Comparison of ENCODE assay signal across 10 mouse cellular contexts in genomic region chr11:84141752-84142151, GRCm38 (mm10). TPM values are rescaled to one million over a fixed set of nuclear protein-coding genes. Genes with fewer than 3 reads are reported as not detected.
DNase-seq lines count a peak whose midpoint lies in the region; ATAC-seq and TF ChIP-seq lines count a peak whose summit lies in the region.
"Had no signal": no experiment of that assay in that cellular context is flagged by ENCODE, and none has a peak within 500 bp of the region (broad histone marks: within the 10 kb centered on the region; RNA-seq: fewer than 3 reads in every experiment).

No protein-coding gene starts in this region.

- no peaks in the 10 kb centered on the region for H3K27me3 ChIP-seq in hindbrain, embryonic 10.5 days (ENCODE audit: insufficient read depth, poor library complexity, severe bottlenecking)
- no peaks in the 10 kb centered on the region for H3K27me3 ChIP-seq in hindbrain, embryonic 12.5 days
- no peaks in the 10 kb centered on the region for H3K27me3 ChIP-seq in thymus, adult 2 months (ENCODE audit: control insufficient read depth, insufficient read depth, low read length)
- H3K27me3 ChIP-seq: embryonic facial prominence, embryonic 13.5 days; limb, embryonic 15.5 days had no signal

- WGBS in hindbrain, embryonic 10.5 days = 64% methylated on average over 2 of the region's 2 CpGs
- WGBS in hindbrain, embryonic 12.5 days = 66% methylated on average over 2 of the region's 2 CpGs
- 66% methylated on average over 2 of the region's 2 CpGs for WGBS in thymus, adult 2 months

- no peak overlapping the region for H3K9ac ChIP-seq in hindbrain, embryonic 12.5 days
- H3K9ac ChIP-seq: embryonic facial prominence, embryonic 13.5 days; limb, embryonic 15.5 days had no signal

- H3K27ac ChIP-seq in hindbrain, embryonic 10.5 days = no peak overlapping the region
- no peak overlapping the region for H3K27ac ChIP-seq in hindbrain, embryonic 12.5 days
- no peak overlapping the region for H3K27ac ChIP-seq in thymus, adult 2 months (ENCODE audit: control insufficient read depth, insufficient read depth, low read length)
- H3K27ac ChIP-seq: embryonic facial prominence, embryonic 13.5 days; limb, embryonic 15.5 days had no signal

- no peaks in the 10 kb centered on the region for H3K36me3 ChIP-seq in hindbrain, embryonic 10.5 days
- H3K36me3 ChIP-seq in hindbrain, embryonic 12.5 days = no peaks in the 10 kb centered on the region
- H3K36me3 ChIP-seq in thymus, adult 2 months (ENCODE audit: control insufficient read depth, insufficient read depth, low read length) = no peaks in the 10 kb centered on the region
- H3K36me3 ChIP-seq: embryonic facial prominence, embryonic 13.5 days; limb, embryonic 15.5 days had no signal

- no peak for ATAC-seq in hindbrain, embryonic 12.5 days (ENCODE audit: low FRiP score)
- peak; percentile 72 for ATAC-seq in common myeloid progenitor, adult 5-6 weeks (replicated peaks; ENCODE audit: low read depth, poor library complexity, severe bottlenecking)

- TF ChIP-seq POLR2A in thymus, adult 2 months (IDR thresholded peaks at IDR 0.05; ENCODE audit: control insufficient read depth, extremely low read depth, insufficient read depth, low read length, poor library complexity) = no peak

- no peaks in the 10 kb centered on the region for H3K9me3 ChIP-seq in hindbrain, embryonic 10.5 days
- no peaks in the 10 kb centered on the region for H3K9me3 ChIP-seq in hindbrain, embryonic 12.5 days (replicated peaks)
- H3K9me3 ChIP-seq: embryonic facial prominence, embryonic 13.5 days; limb, embryonic 15.5 days had no signal

- H3K4me3 ChIP-seq in hindbrain, embryonic 10.5 days = no peak overlapping the region
- no peak overlapping the region for H3K4me3 ChIP-seq in hindbrain, embryonic 12.5 days
- H3K4me3 ChIP-seq in thymus, adult 2 months (ENCODE audit: control insufficient read depth, insufficient read depth, low read length) = no peak overlapping the region
- H3K4me3 ChIP-seq: embryonic facial prominence, embryonic 13.5 days; limb, embryonic 15.5 days had no signal

- 0 out of 2 replicates have a peak, but pooled peaks cover 5% of the 10 kb centered on the region for H3K4me1 ChIP-seq in hindbrain, embryonic 10.5 days (replicated peaks)
- no peaks in the 10 kb centered on the region for H3K4me1 ChIP-seq in hindbrain, embryonic 12.5 days
- no peaks in the 10 kb centered on the region for H3K4me1 ChIP-seq in thymus, adult 2 months (replicated peaks; ENCODE audit: control insufficient read depth, insufficient read depth, low read length)
- H3K4me1 ChIP-seq: limb, embryonic 15.5 days had no signal

- DNase-seq in hindbrain, embryonic 10.5 days (ENCODE audit: low spot score) = peak; percentile 33
- peak; percentile 75 for DNase-seq in A20 (ENCODE audit: low read depth, low spot score)
- peak; percentile 78 for DNase-seq in R1 (ENCODE audit: low read depth, low spot score)
- peak; percentile 75 for DNase-seq in kidney, postnatal 14 days
- peak; percentile 70 for DNase-seq in lung, postnatal 25 days (ENCODE audit: low spot score)
- DNase-seq in thymus, adult 2 months = peak; percentile 61

- no peak for TF ChIP-seq CTCF in thymus, adult 2 months (IDR thresholded peaks at IDR 0.05; ENCODE audit: borderline replicate concordance, control insufficient read depth, extremely low read depth, insufficient read depth, low read length, poor library complexity)

- H3K4me2 ChIP-seq in hindbrain, embryonic 12.5 days (replicated peaks) = no peak overlapping the region
- H3K4me2 ChIP-seq: embryonic facial prominence, embryonic 13.5 days; limb, embryonic 15.5 days had no signal

RNA-seq across cellular contexts. Expression of gene Acaca, which starts 12.3 kb away (rescaled TPM):
- 21.7 and 22.6 TPM in 2 replicates for polyA plus RNA-seq in hindbrain, embryonic 10.5 days (2016; fragmentation: Nextera tagmentation; extraction: Ambion mirVana)
- polyA plus RNA-seq in hindbrain, embryonic 12.5 days (2016; fragmentation: Nextera tagmentation; extraction: Ambion mirVana) = 31.6 and 43.3 TPM in 2 replicates
- total RNA-seq in common myeloid progenitor, adult 5-6 weeks (2017) = 25.8 and 40.7 TPM in 2 replicates
- polyA plus RNA-seq in thymus, adult 2 months (2012; rRNA removed) = 25.3 and 38.3 TPM in 2 replicates

RNA-seq across cellular contexts. Expression of gene Tada2a, which starts 12.4 kb away (rescaled TPM):
- polyA plus RNA-seq in hindbrain, embryonic 10.5 days (2016; fragmentation: Nextera tagmentation; extraction: Ambion mirVana) = 30.5 and 36.1 TPM in 2 replicates
- 32.7 and 33.3 TPM in 2 replicates for polyA plus RNA-seq in hindbrain, embryonic 12.5 days (2016; fragmentation: Nextera tagmentation; extraction: Ambion mirVana)
- 16.2 and 25.3 TPM in 2 replicates for total RNA-seq in common myeloid progenitor, adult 5-6 weeks (2017)
- 6.4 and 6.7 TPM in 2 replicates for polyA plus RNA-seq in thymus, adult 2 months (2012; rRNA removed)

RNA-seq across cellular contexts. Expression of gene Gm11437, which starts 25.5 kb away (rescaled TPM):
- polyA plus RNA-seq in hindbrain, embryonic 10.5 days (2016; fragmentation: Nextera tagmentation; extraction: Ambion mirVana) = 0.12 TPM in 1 of 2 replicates, not detected in the other
- 0.25 TPM in 1 of 2 replicates, not detected in the other for polyA plus RNA-seq in hindbrain, embryonic 12.5 days (2016; fragmentation: Nextera tagmentation; extraction: Ambion mirVana)
- not detected in 2 replicates for total RNA-seq in common myeloid progenitor, adult 5-6 weeks (2017)
- polyA plus RNA-seq in thymus, adult 2 months (2012; rRNA removed) = not detected in 2 replicates
- polyA plus RNA-seq: embryonic facial prominence, embryonic 13.5 days; limb, embryonic 15.5 days had no signal
